Mouse (Mus musculus): Measurements from ENCODE around the gene Lrrfip1. TPM values are rescaled to one million over a fixed set of nuclear protein-coding genes. Genes with fewer than 3 reads are reported as not detected.

Lrrfip1 gene
- 53.5 and 55.1 TPM in 2 replicates for polyA plus RNA-seq (2021; fragmentation: Nextera tagmentation)
- long read RNA-seq, experiment 1, partial matches to known transcripts, result 9 of 33 reads
- long read RNA-seq, experiment 1, other reads (novel, unspliced or antisense), result 20 of 33 reads
- long read RNA-seq, experiment 2, transcript Lrrfip1-203 (8 exons, 3,645 nt), result major isoform, 7 of 109 reads
- long read RNA-seq, experiment 2, partial matches to known transcripts, result 16 of 109 reads
- long read RNA-seq, experiment 2, other reads (novel, unspliced or antisense), result 85 of 109 reads

GRCm38 (mm10) chr1:90998268-90998890 lies at the start of gene Lrrfip1:
TSS of gene Lrrfip1 (plus strand) at chr1:90998737.

GRCm38 (mm10) chr1:90952808-90953207 lies 45.7 kb upstream of the Lrrfip1 start, which contains the start of gene Prlh:
TSS of gene Prlh (plus strand) at chr1:90953108.

GRCm38 (mm10) chr1:90969347-90969784 lies 29.2 kb upstream of the Lrrfip1 start, which contains the start of gene Rab17:
TSS of gene Rab17 (minus strand) at chr1:90969661.

GRCm38 (mm10) chr1:91144813-91145212 lies 146.3 kb downstream of the Lrrfip1 start, which contains the start of gene Rbm44:
TSS of gene Rbm44 (plus strand) at chr1:91145089.

Other genes starting within 250 kb of the Lrrfip1 start
- gene Col6a3, start 154.8 kb upstream of the Lrrfip1 start, polyA plus RNA-seq (2021; fragmentation: Nextera tagmentation), result 0.54 and 0.60 TPM in 2 replicates
- 0.90 and 1.2 TPM in 2 replicates for gene Mlph, start 83.7 kb upstream of the Lrrfip1 start, polyA plus RNA-seq (2021; fragmentation: Nextera tagmentation)
- not detected in 2 replicates for gene Prlh, start 45.6 kb upstream of the Lrrfip1 start, polyA plus RNA-seq (2021; fragmentation: Nextera tagmentation)
- gene Rab17, start 29.1 kb upstream of the Lrrfip1 start, polyA plus RNA-seq (2021; fragmentation: Nextera tagmentation), result not detected in 2 replicates
- gene Rbm44, start 146.4 kb downstream of the Lrrfip1 start, polyA plus RNA-seq (2021; fragmentation: Nextera tagmentation), result not detected in 2 replicates
- 137 and 149 TPM in 2 replicates for gene Ramp1, start 181.1 kb downstream of the Lrrfip1 start, polyA plus RNA-seq (2021; fragmentation: Nextera tagmentation)